Mouse (Mus musculus): ENCODE measurements around the gene Rxra.

The Rxra gene

DNA sequence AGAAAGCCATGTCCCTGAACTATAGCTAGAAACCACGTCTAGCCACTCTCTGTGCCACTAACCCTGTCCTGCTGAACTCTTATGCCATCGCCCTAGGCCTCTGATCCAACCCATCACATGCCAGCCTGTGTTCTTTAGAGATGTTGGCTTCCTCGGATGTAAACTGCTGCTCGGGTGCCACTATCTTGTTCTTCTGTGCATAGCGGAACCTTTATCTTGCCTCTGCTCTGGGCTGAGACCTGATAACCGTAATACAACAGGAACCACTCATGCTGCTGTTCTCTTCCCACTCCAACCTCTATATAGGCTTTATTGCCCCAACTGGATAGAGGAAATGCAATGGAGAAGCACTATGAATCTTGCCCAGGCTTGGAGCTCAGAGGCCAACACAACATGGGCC, 11.0 kb upstream of the Rxra start:
- in situ Hi-C loops (cut with MboI; ENCODE audit: low pct_unique_long_range_greater_than_20kb in 1 of 2, low sequenced_read_pairs in 2 of 2, unreplicated experiment in 1 of 2) = no loop called here

DNA sequence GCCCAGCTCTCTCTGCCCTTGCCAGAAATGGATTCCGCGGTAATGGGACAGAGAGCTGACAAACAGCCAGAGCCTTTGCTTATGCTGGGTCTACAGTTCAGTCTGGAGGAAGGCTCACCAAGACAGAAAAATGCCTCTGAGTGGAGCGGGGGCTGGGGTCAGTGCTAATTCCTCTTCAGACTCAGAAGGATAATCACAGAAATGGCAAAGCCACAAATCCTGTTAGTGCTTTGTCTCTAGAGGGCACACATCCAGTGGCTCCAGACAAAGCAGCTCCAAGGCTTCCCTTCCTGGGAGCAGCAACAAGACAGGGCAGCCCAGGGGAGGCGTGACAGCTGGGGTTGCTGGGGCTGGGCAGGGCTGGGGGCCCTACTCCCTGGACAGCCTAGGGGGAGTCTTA, 9.5 kb upstream of the Rxra start:
- in situ Hi-C loops (cut with MboI; ENCODE audit: low pct_unique_long_range_greater_than_20kb in 1 of 2, low sequenced_read_pairs in 2 of 2, unreplicated experiment in 1 of 2) = no loop called here

DNA sequence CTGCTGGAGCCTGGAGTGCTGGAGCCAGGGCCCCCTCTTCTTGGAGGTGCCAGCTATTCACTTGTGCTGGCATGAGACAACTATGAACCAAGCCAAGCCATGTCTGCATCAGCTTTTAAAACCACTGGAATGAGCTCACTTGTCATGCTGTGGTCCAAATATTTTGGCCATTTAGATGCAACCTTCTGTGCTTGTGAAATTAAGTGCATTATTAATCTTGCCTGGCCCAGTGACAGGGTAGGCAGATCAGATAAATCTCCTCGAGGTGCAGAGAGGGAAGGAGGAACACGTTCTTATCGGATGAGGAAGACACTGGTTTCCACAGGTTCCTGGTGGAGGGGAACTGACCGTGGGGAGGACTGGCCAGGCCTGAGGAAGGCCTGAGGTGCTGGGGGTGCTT, 8.6 kb upstream of the Rxra start:
- in situ Hi-C loops (cut with MboI; ENCODE audit: low pct_unique_long_range_greater_than_20kb in 1 of 2, low sequenced_read_pairs in 2 of 2, unreplicated experiment in 1 of 2) = no loop called here

DNA sequence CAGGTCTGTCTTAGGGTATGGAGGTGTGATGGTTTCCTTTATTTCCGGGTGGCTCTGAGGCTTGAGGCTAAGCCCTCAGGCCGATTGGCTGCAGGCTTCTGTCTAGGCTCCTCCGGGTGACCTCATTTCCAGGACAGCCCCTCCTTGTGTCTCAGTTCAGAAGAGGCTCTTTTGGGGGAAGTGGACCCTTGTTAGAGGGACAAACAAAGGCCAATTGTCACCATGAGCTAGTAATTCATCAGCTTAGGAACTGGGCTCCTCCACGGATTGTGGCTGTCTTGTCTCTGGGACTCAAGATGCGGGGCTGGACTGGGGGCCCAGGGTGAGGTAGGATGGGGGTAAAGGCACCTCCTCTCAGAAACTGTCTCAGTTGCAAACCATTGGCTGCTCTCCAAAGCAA, 5.5 kb upstream of the Rxra start:
- in situ Hi-C loops (cut with MboI; ENCODE audit: low pct_unique_long_range_greater_than_20kb in 1 of 2, low sequenced_read_pairs in 2 of 2, unreplicated experiment in 1 of 2) = no loop called here

DNA sequence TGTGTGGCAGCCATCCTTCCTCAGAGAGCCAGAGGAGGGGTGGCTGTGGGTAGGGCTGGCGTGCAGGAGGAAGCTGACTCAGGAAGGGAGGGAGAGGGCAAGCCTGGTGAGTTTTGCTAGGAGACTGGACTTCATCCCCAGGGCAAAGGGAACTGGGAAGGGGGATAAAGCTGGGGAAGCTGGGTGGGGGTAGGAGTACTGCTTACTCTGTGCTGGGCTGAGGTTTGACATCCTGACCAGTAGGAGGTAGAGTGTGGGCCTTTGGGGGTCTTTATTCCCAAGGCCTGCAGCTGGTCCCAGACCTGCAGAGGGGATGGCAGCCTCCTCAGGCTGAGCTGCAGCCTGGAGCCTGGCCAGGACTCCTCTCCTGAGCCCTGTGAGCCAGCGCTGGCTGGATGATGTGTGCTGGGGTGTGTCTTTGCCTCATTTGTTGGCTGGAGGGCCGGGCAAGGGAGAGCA, 4.6 kb upstream of the Rxra start:
- in situ Hi-C loops (cut with MboI; ENCODE audit: low pct_unique_long_range_greater_than_20kb in 1 of 2, low sequenced_read_pairs in 2 of 2, unreplicated experiment in 1 of 2) = no loop called here

DNA sequence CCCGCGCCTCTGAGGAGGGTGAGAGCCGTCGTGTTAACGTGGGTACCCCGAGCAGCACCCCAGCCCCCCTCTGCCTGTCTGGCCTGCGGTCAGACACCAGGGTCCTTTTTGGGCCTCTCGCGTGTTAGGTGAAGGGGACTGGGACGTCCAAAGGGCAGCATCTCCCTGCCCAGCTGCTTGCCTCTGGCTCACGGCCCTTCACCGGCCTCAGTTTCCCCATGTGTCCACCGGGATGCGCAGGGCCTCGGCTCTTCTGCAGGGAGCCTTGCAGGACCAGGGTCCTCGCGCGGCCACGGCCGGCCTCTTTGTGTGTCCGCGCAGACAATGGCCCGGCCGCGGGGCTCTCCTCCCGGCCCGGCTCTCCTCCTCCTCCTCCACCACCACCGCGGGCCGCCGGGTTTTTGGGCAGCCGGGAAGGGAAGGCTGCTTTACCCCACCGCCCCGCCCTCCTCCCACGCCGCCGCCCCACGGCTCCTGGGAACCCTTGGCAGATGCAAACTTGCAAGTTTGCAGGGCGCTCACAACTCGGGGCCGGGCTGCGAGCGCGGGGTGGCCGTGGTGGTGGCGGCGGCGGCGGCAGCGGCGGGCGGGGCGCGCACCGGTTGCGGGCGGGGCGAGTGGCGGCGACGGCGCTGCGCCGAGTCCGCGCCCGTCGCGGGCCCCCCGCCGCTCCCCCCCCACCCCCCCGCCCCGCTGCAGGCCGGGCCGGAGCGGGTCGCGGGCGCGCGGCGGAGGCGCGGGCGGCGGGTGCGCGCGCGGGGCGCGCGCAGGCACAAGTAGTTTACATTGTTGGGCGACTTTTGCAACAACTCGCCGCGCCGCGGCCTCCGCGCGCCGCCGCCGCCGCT, 462 bp downstream of the Rxra start:
- in situ Hi-C loops (cut with MboI; ENCODE audit: low pct_unique_long_range_greater_than_20kb in 1 of 2, low sequenced_read_pairs in 2 of 2, unreplicated experiment in 1 of 2) = no loop called here

DNA sequence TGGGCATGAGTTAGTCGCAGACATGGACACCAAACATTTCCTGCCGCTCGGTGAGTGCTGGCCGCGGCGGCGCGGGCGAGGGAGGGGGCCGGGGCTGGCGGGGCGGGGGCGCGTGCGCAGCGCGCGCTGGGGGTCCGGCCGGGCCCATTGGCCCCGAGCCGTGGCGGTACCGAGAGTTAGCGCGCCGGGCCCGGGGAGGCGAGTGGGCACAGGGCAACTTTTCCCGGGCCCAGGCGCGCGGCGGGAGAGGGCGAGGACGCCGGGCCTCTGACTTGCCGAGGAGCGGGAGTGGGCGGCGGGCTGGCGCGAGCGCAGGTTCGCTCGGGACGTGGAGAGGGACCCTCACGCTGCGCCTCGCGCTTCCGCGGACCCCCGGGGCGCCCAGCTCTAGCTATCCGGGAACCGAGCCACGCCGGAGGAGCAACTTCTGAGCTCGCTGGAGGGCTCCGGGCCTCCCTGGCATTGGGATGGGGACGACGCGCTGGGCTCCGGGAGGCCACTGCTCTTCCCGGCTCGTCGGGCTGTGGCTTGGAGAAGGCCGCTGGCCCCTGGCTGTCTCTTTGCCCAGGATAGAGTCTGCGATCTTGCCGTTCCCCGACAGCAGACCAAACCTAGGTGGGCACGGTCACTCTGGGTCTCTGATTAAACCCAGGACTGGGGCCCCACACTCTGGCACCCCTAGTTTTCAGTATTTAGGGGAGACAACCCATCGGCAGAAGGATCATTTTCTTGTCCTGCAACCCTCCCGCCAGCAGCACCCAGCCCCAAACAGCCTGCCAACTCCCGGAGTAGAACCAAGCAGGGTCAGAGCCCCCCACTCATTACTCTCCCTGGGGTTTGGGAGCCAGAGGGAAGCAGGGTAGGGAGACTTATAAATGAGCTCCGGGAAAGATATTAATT, 1.4 kb downstream of the Rxra start:
- in situ Hi-C loops (cut with MboI; ENCODE audit: low pct_unique_long_range_greater_than_20kb in 1 of 2, low sequenced_read_pairs in 2 of 2, unreplicated experiment in 1 of 2) = no loop called here

DNA sequence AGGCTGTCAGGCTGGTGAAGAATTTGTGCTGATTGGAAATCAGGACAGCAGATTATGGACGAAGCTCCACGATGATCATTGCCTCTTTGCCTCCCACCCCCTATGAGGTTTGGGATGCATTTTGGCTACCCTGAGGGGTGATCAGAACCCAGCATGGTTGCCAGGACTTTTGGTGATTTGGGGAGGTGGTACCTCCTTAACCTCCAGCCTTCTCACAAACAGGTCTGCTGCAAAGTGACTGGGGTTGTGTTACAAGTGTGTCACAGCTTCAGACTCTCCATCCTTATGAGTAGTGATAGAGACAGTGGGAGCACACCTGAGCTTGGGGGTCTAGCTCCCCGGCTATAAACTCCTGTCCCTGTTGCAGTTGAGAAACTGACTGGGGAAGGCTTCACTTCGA, 2.1 kb downstream of the Rxra start:
- in situ Hi-C loops (cut with MboI; ENCODE audit: low pct_unique_long_range_greater_than_20kb in 1 of 2, low sequenced_read_pairs in 2 of 2, unreplicated experiment in 1 of 2) = no loop called here

DNA sequence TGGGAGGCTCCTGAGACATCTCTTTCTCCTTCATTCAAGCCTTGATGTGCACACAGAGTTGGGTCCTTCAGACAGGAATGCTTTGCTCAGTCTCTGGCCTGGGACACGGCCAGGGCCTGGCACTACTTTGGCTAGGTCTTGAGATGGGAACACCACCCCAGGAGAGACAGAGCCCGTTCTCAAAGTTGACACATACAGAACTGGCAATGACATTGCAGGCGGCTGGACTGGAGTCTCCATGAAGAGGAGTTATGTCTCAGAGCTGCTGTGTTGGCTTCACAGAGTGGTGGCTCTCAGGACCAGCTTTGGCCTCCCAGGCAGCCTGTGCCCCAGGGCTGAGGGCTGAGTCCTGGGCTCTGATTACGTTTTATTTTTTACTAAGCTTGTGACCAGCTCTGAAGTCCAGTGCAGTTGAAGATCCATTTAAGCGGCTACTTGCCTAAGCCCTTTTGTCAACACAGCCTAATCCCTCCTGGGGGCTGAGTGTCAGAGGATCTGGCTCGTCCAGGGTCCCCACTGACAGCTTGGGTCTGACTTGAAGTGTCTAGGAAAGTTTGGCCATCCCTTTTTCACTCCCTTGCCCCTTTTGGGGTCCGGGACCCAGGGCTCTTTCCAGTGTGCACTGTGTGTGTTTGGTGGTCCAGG, 2.7 kb downstream of the Rxra start:
- in situ Hi-C loops (cut with MboI; ENCODE audit: low pct_unique_long_range_greater_than_20kb in 1 of 2, low sequenced_read_pairs in 2 of 2, unreplicated experiment in 1 of 2) = no loop called here

DNA sequence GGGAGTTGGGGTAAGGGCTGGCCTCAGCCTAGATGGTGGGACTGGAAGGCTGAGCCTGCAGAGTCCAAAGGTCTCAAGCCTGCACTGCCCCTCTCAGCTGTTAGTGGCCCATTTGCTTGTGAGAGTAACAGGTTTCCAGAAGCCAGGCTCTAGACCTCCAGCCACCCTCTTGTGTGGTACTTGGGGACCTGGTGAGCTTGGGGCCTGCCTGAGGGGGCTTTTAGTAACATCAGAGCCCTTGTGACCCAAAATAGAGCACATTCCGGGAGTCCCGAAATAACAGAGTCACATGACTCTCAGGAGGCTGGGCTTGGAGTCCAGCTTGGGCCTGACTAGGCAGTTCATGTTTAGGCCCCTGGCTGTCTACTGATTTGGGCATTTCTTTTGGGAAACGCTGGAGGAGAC, 3.4 kb downstream of the Rxra start:
- in situ Hi-C loops (cut with MboI; ENCODE audit: low pct_unique_long_range_greater_than_20kb in 1 of 2, low sequenced_read_pairs in 2 of 2, unreplicated experiment in 1 of 2) = no loop called here

DNA sequence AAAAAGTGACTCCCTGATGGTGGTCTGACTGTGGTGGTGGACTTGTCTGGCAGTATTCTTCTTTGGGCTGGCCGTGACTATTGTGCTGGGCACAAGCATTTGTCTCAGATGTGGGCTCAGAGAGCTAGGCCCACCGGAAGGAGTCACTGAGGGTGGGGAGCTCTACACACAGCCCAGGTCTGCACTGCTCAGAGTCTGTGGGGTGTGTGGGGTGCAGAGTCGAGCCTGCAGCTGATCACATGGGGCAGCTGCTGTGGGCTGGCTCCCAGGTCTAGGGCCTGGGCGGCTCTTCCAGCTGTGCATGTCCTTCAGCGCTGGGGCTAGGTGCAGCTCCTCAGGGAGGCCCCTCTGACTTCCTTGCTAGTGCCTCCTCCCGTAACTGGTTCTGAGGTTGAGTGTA, 3.8 kb downstream of the Rxra start:
- in situ Hi-C loops (cut with MboI; ENCODE audit: low pct_unique_long_range_greater_than_20kb in 1 of 2, low sequenced_read_pairs in 2 of 2, unreplicated experiment in 1 of 2) = no loop called here

DNA sequence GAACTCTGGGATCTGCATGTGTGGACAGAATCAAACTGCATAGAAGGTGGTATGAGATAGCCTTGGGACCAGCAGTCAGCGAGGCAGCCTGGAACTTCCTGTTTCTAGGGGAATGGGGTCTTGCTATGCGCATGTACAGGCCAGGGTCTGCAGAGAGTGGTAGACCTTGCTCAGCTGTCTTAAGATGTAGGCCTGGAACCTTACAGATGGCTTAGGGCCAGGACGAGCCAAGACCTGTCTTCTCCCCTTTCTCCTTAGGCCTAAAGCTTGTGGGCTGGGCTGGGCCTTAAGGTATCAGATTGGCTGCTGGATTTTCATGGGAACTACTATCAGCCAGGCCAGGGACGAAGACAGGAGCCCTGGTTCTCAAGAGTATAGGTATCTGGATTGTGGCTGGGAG, 4.4 kb downstream of the Rxra start:
- in situ Hi-C loops (cut with MboI; ENCODE audit: low pct_unique_long_range_greater_than_20kb in 1 of 2, low sequenced_read_pairs in 2 of 2, unreplicated experiment in 1 of 2) = no loop called here

DNA sequence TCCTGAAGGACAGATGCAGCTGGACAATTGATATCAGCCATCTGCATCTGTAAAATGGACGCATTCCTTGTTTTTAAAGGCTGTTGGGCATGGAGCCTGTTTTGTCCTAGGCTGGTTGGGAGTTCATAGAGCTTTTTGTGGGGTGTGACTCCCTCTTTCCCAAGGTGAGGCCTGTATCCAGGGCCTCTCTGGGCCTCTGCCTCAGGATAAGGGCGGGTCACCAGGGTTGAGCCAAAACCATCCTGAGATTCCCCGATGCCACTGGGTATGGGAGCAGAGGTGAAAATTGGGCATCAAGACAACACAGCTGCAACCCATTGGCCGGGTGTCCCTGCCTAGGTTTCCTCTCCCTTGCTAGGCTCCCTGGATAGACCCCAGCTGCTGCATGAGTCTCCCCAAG, 5.2 kb downstream of the Rxra start:
- in situ Hi-C loops (cut with MboI; ENCODE audit: low pct_unique_long_range_greater_than_20kb in 1 of 2, low sequenced_read_pairs in 2 of 2, unreplicated experiment in 1 of 2) = no loop called here

DNA sequence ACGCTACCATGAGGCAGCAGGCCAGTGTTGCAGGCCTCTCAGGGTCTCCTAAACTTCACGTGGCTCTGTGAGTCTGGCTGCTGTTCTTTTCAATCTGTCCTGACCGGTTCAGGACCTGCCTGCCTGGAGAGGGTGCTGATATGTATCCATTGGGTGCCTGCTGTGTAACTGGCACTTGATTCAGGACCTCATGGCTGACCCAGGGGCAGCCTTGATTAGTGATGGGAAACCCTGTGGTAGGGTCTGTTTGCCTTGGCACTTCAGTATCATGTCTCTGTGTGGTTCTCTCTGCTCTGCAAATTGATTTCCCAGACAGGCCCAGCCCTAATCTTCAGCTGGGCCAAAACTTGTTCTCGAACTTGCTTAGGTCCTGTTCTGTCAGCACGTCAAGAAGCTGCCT, 5.9 kb downstream of the Rxra start:
- in situ Hi-C loops (cut with MboI; ENCODE audit: low pct_unique_long_range_greater_than_20kb in 1 of 2, low sequenced_read_pairs in 2 of 2, unreplicated experiment in 1 of 2) = no loop called here

DNA sequence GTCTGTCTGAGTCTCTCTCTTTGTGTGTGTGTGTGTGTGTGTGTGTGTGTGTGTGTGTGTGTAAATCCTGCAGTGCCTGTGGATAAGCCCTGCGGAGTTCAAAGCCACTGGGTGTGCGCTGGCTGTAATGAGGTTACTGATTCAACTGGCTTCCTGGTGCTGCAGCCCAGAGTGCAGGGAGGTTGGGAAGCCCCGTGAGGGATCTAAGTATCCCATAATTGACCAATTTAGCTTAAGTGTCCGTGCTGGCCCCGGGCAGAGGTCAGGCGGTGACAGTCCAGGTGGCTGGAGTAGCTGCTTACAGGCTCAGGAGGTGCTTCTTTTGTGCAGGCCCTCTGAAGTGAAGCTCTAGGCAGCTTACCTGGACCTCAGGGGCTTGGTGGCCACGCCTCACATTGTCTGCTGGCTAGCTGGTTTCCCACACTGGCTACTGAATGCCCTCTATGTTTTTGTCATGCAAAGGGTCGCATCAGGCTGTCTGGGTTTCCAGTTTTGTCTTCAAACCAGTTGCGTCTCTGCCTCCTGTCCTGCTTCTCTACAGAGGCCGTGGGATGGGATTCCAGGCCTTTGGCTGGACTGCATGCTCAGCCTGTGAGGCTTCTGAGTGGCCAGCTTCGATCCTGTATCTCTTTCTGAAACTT, 7.9 kb downstream of the Rxra start:
- in situ Hi-C loops (cut with MboI; ENCODE audit: low pct_unique_long_range_greater_than_20kb in 1 of 2, low sequenced_read_pairs in 2 of 2, unreplicated experiment in 1 of 2) = no loop called here

DNA sequence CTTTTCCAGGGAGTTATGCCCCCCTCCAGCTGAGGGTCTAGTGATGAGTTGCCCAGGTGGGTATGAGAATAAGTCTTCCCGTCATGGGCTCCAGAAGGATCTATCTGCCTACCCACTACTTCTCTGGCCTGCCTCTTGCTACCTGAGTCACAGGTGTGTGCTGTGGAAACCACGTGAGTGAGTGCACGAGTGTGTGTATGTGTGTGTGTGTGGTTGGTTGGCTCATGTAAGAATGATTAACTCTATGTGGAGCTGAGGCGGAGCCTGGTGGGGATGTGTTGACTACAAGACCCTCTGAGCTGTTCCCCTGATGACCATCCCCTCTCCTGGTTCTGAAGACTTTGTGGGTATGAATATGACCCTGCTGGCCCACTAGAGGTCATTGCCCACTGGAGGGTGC, 9.7 kb downstream of the Rxra start:
- in situ Hi-C loops (cut with MboI; ENCODE audit: low pct_unique_long_range_greater_than_20kb in 1 of 2, low sequenced_read_pairs in 2 of 2, unreplicated experiment in 1 of 2) = no loop called here

DNA sequence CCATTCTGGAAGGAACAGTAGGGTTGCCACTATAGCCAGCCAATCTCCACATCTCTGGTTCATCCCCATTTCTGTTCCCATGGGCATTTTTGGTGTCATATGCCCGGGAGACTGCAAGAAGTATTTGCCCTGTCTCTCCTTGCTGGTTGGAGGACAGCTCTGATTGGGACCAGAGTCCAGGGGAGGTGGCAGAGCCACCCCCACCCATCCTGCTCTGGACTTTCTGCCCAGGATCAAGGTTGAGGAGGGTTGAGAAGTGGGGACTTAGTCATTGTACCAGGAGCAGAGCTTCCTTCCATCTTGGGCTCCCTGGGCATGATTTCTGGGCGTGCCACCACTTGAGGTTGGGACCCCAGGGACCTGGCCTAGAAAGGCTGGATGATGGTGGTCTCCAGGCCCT, 10.1 kb downstream of the Rxra start:
- in situ Hi-C loops (cut with MboI; ENCODE audit: low pct_unique_long_range_greater_than_20kb in 1 of 2, low sequenced_read_pairs in 2 of 2, unreplicated experiment in 1 of 2) = no loop called here

DNA sequence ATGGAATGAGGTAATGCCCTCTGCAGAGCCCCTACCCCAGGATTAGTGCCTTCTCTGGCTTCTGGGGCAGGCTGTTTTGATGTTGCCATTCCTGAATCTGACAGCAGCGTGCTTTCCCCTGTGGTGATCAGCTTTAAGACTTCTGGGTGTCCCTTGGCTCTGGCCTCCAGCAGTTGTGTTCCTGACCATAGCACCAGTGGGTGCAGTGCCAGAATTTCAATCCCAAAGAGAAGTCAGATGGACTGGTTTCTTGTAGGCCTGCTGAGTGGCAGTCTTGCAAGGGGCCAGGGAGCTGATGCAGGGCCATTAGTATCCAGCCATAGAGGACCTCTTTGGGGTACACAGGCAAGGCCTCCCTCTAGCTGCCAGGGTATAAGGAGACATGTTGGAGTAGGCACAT, 10.8 kb downstream of the Rxra start:
- in situ Hi-C loops (cut with MboI; ENCODE audit: low pct_unique_long_range_greater_than_20kb in 1 of 2, low sequenced_read_pairs in 2 of 2, unreplicated experiment in 1 of 2) = no loop called here

DNA sequence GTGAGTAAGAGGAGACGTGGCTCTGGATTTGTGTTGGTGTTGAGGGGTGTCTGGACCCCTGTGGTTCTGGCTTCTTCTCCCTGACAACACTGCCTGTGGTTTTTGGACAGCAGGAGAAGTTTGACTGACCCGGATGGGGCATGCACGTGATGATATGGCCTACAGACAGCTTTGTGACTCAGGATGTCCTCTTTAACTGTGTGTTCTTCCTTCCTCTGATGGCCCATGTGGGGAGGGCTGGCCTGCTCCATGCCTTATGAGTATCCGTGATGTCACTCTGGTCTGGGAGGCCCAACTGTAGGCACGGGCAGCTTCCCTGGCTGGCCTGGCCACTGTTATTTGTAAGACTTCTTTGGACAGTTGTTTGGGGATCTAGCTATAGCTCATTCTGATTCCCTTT, 11.7 kb downstream of the Rxra start:
- in situ Hi-C loops (cut with MboI; ENCODE audit: low pct_unique_long_range_greater_than_20kb in 1 of 2, low sequenced_read_pairs in 2 of 2, unreplicated experiment in 1 of 2) = no loop called here
